Mouse (Mus musculus) urinary bladder, postnatal 10 days (tissue): ENCODE data around the gene Tcta.
"Not testable (repeated sequence)": the region's sequence is repeated elsewhere in the genome, so short reads cannot be mapped to it uniquely, and the experiment has no call there.

Source experiments
- DNase-seq: peaks from one replicate; pipeline ENCODE4 v3.0.0; 2022; ENCODE audit warnings: low spot score

Gene Tcta

DNA sequence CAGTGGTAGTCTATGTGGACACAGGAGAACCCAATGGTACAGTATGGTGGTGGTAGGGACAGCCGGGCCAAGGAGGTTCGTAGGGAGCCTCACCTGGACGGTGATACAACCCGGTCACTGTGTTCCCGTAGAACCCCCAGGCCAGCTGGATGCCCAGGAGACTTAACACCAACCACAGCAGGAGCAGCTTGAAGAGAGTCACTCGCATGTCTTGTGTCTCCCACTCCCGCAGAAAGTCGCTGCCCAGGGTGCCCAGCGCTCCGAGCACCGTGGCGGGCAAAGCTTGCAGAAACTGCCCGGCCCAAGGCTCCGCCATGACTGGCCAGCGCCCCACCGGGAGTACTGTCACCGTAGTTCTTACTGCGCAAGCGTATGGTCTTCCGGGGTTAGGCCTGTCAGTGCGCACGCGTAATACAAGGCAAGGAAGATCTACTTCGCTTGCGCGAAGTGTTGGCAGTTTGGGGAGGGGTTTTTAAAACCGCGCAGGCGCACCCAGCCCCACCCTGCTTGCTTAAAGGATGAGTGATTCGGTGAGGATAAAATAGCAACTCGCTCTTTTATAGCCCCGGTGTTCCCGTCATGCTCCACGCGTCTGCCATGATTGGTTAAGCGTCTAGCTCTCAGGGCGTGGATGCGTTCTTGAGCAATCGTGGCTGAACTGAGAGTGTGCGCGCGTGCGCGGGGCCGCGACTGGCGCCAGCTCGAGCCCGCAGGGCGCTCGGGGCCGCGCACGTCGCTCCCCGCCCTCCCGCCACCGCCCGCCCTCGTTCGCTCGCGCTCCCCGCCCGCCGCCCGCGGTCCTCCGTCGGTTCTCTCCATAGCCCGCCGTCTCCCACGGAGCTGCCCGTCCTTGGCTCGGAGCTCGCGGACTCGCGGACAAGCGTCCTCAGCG lies at the start of gene Tcta, which contains the start of gene Rhoa:
Gene Tcta (minus strand): TSS at position 532 of the 892 bp plus-strand sequence.
Gene Rhoa (plus strand): TSS at position 501 of the 892 bp plus-strand sequence.
- DNase-seq = peak; percentile 87

- DNase-seq = no peak
Observed at GRCm38 (mm10) chr9:108349727-108350126, 43.8 kb upstream of the Tcta start.

DNA sequence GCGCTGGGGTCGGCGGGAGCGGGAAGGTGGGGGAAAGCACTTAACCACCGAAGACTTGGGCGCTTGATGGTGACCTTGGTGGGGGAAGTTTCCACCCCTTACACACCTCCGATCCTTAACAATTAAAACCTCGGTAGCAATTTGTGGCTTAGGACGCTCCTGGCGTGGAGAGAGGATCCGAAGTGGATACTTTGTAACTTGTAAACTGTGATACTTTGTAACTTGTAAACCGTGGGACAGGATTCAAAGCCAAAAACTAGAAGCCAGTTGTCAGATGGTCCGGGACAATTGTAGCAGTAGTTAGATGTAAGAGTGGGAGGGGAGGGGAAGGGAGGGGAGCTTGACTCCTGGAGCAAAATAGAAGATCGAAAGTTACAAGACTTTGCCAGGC lies 42.3 kb upstream of the Tcta start:
- DNase-seq = no peak

DNA sequence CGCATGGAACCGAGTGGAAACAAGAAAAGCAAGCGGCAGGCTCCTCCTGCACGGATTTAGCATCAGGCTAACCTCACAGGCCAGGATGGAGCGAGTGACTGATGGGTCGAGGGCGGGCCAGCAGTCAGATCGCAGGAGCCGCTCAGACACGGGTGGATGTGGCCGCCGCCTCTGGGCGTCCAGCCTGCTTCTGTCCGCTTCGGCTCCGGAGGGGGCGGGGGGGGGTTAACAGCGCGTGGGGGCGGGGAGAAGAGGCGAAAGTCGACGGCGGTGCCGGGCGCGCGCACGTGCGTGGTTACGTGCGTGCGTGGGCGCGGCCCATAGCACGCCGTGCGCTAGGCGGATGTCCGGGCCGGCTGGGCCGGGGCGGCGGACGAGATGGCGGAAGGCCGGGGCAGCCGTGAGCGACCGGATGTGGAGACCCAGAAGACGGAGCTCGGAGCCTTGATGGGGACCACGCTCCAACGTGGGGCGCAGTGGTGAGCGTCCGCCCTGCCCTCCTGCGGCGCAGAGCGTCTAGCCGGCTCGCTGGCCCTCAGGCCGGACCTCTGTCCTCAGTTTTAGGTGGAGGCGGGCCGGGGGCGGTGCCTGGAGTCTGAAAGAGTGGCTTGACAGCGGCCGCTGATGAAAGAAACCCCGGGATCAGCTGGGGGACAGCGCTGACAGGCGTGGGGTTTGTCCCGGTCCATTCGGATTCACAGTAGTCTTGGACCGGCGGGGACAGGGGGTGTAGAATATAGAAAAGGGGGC lies 41.8 kb upstream of the Tcta start, which contains the start of gene Usp4:
Gene Usp4 (plus strand): TSS at position 314 of the 750 bp plus-strand sequence.
- DNase-seq = peak; percentile 57

DNA sequence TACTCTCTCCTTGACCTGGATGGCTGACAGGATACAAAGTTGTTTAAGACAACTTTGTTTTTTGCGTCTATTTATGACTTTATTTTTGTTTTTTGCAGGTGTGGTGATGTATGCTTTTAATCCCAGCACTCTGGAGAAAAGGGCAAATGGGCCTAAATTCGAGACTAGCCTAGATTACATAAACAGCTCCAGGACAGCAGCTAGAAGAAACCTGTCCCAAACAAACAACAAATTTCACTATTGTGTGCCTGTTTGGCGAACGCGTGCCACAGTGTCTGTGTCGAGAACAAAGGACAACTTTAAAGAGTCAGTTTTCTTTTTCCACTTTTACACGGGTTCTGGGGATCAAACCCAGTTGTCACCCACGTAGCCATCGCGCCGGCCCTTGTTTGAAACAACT lies 41.1 kb upstream of the Tcta start:
- no peak for DNase-seq

- no peak for DNase-seq
Observed at GRCm38 (mm10) chr9:108344471-108344870, 38.5 kb upstream of the Tcta start.

GRCm38 (mm10) chr9:108343835-108344234 lies 37.9 kb upstream of the Tcta start:
- DNase-seq = no peak

- no peak for DNase-seq
Observed at GRCm38 (mm10) chr9:108343331-108343730, 37.4 kb upstream of the Tcta start.

DNA sequence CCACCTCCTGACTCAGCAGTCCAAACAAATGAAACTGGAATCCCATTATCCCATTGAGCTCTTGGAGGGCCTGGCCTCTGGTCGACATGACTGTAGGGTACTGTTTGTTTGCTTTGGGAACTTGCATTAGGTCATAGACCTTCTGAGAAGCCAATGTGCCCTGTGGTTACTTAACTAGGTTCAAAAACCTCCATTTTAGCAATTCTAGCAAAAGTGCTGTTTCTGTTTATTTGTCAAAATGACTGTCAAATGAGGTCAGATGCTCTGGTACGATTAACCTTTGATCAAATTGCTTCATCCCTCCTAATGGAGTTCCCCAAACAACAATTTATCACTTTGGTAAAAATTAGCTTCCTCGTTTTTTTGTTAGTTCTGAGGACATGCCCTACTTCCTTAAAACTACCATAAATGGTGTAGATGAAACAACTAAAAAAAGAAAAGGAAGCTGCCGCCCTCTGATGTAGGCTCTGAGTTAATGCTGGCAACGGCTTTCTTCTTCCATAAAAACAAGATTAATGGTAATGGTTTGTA lies 36.4 kb upstream of the Tcta start:
- no peak for DNase-seq

DNA sequence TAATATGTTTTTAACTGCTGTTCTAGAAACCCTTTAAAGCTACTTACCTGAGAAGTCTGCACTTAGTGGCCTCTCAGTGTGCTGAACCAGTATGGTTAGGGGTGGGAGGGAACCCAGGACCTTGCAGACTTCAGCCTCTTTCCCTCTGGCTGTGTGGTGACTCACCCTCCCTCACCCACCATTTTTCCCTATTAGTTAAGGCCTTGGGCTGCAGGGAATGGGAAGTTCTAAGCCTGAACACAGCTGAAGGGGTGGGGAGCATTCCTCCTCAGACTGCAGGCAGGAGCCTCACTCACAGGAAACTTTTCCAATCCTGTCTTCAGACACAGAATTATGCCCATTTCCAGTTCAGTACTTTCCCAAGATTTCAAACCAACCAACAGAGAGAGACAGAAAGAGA lies 35.8 kb upstream of the Tcta start:
- DNase-seq = no peak

GRCm38 (mm10) chr9:108341139-108341475 lies 35.1 kb upstream of the Tcta start:
- DNase-seq = no peak

DNA sequence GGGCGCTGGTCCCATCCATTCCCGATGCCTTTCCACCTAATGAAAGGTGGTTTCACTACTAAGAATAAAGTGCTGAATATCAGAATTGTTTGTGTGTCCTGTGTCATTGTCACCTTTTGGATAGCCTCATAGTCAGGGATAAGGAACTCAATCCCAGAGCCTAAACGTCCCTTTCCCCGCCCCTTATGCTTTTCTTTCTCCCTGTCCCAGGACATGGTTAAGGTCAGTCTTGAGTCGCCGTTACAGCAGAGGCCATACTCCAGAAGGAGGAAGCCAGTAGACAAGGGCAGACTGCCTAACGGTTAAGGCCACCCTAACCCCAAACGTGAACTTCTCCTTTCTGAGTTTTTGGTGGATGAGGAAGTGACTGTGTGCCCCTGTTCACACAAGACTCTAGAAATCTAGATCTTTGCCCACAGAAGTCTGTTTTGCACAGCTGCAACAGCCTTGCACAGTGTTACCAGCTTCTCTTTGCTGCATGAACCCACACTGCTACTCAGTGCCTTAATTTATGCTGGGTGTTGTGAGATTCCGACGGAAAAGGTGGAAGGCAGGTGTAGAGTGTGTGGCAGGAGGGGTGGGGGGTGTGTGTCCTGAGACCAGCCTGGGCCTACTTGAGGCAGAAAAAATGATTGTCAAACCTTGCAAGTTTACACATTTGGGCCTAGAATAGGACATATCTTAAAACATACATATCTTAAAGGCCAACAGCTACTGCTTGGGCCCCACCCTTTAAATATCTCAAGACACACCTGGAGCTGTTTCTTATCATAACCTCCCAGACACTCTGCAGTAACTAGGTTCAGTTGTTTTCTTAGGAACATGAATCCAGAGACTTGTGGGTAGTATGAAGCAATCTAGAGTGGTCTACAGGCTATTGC lies 34.5 kb upstream of the Tcta start:
- DNase-seq = no peak

DNA sequence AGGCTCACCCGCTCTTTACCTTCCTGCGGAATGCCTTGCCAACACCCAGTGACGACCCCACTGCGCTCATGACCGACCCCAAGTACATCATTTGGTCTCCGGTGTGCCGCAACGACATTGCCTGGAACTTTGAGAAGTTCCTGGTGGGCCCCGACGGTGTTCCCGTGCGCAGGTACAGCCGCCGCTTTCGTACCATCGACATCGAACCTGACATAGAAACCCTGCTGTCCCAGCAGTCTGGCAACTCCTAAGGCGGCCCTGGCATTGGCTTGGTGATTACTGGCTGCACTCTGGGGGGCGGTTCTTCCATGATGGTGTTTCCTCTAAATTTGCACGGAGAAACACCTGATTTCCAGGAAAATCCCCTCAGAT lies 33.9 kb upstream of the Tcta start:
- DNase-seq = no peak

- DNase-seq = peak; percentile 67
Observed at GRCm38 (mm10) chr9:108338886-108339781, 33.2 kb upstream of the Tcta start, which contains the start of gene Gpx1. Gpx1 (plus strand) TSS chr9:108338903.

GRCm38 (mm10) chr9:108338551-108338885 lies 32.6 kb upstream of the Tcta start:
- DNase-seq = no peak

GRCm38 (mm10) chr9:108337848-108338550 lies 32.0 kb upstream of the Tcta start:
- no peak for DNase-seq

DNA sequence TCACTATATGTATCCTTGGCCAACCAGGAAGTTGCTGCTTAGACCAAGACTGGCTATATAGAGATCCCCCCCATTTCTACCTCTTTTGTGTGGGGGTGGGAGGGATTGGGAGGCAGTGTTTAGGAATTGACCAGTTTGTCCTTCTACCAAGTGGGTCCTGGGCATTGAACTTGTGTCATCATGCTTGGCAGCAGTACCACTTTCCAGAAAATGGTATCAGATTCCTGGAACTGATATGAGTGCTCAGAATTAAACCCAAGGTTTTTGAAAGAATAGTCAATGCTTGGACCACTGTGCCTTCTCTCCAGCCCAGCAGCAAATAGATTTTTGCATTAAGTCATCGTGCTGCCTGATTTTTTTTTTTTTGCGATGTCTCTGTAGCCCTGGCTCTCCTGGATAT lies 19.9 kb upstream of the Tcta start:
- DNase-seq = no peak

GRCm38 (mm10) chr9:108324784-108325183 lies 18.8 kb upstream of the Tcta start:
- no peak for DNase-seq

DNA sequence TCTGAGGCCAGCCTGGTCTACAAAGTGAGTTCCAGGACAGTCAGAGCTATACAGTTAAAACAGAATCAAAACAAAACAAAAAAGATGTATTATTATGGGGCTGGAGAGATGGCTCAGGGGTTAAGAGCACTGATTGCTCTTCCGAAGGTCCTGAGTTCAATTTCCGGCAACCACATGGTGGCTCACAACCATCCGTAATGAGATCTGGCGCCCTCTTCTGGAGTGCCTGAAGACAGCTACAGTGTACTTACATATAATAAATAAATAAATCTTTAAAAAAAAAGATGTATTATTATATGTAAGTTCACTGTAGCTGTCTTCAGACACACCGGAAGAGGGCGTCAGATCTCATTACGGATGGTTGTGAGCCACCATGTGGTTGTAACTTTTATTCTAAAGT lies 16.1 kb upstream of the Tcta start:
- DNase-seq = not testable (repeated sequence)

DNA sequence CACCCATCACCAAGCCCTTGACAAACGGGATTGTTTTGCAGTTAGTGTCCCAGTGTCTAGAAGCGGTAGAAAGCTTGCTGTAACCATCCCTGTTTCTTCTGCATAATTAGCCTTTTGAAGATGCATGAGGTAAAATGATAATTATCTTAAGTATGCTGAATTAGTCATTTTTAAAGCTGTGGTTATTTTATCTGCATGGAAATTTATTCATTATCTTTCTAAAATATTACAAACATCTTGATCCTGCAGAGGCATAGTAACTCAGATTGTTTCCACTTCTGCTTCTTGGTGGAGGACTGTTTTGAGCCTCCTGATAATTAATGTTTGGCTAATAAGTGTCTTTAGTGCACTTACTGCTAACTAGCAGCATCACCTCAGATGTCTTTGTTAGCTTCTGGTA lies 12.5 kb upstream of the Tcta start:
- no peak for DNase-seq
